Mouse (Mus musculus) cortical plate, adult 2 months (tissue): Measurements from ENCODE around the gene Syne1. TPM values are rescaled to one million over a fixed set of nuclear protein-coding genes. Genes with fewer than 3 reads are reported as not detected.
"Not testable (repeated sequence)": the region's sequence is repeated elsewhere in the genome, so short reads cannot be mapped to it uniquely, and the experiment has no call there.

Experiments used
- H3K27ac ChIP-seq: fragments of 200-500 bp; 2 replicates; pipeline ENCODE4 v1.5.1; 2012; ENCODE audit warnings: low read length, control low read depth, inconsistent platforms; ENCODE audit not compliant: insufficient read depth
- H3K4me1 ChIP-seq: fragments of 200-500 bp; 2 replicates; pipeline ENCODE4 v1.6.1; 2011; ENCODE audit warnings: low read length; ENCODE audit not compliant: control insufficient read depth, insufficient read depth
- H3K4me3 ChIP-seq: fragments of 200-500 bp; 2 replicates; pipeline ENCODE4 v1.5.1; 2011; ENCODE audit warnings: mild to moderate bottlenecking, low read length, control low read depth; ENCODE audit not compliant: insufficient read depth
- CTCF ChIP-seq: fragments of 200-500 bp; IDR thresholded peaks from 2 replicates; pipeline ENCODE4 v1.5.1; 2011; ENCODE audit warnings: mild to moderate bottlenecking, control low read depth, low read length; ENCODE audit not compliant: insufficient read depth; ENCODE audit errors: extremely low read depth
- POLR2A ChIP-seq: fragments of 200-500 bp; IDR thresholded peaks from 2 replicates; pipeline ENCODE4 v1.6.1; 2011; ENCODE audit warnings: mild to moderate bottlenecking, low read length, control low read depth; ENCODE audit not compliant: insufficient read depth; ENCODE audit errors: extremely low read depth
- polyA plus RNA-seq: library from polyadenylated mRNA; depleted of rRNA; stranded (reverse); fragments of >200 nt; gene quantifications from 2 replicates; pipeline ENCODE4 v1.2.3, GENCODE M21; 2012

The Syne1 gene
- polyA plus RNA-seq, 1 experiment = 165 TPM

- Histone ChIP-seq H3K4me3 (no peak overlapping the region), H3K4me1 (peaks cover 2% of the 10 kb centered on the region), H3K27ac (no peak overlapping the region)
- no peak for TF ChIP-seq POLR2A
- no peak for TF ChIP-seq CTCF
These were observed 28.4 kb downstream of the Syne1 start for GRCm38 (mm10) chr10:5522904-5523303.

GRCm38 (mm10) chr10:5522276-5522675, 29.0 kb downstream of the Syne1 start:
- no peak for TF ChIP-seq CTCF
- no peak for TF ChIP-seq POLR2A
- no peak overlapping the region for H3K27ac ChIP-seq
- no peak overlapping the region for H3K4me3 ChIP-seq
- H3K4me1 ChIP-seq = peaks cover 2% of the 10 kb centered on the region

- Histone ChIP-seq H3K27ac (no peak overlapping the region; the same call in 1 of the 2 replicates), H3K4me1 (peaks cover 2% of the 10 kb centered on the region), H3K4me3 (no peak overlapping the region)
- no peak for TF ChIP-seq CTCF
- TF ChIP-seq POLR2A = no peak
These were observed 30.6 kb downstream of the Syne1 start for GRCm38 (mm10) chr10:5520695-5521094.

- Histone ChIP-seq H3K4me3 (no peak overlapping the region), H3K27ac (no peak overlapping the region), H3K4me1 (peaks cover 1% of the 10 kb centered on the region; the same call in 1 of the 2 replicates)
- no peak for TF ChIP-seq POLR2A
- TF ChIP-seq CTCF = no peak
These were observed 36.0 kb downstream of the Syne1 start for GRCm38 (mm10) chr10:5515330-5515729.

GRCm38 (mm10) chr10:5514134-5514533, 37.1 kb downstream of the Syne1 start:
- TF ChIP-seq CTCF (no peak), POLR2A (no peak)
- Histone ChIP-seq H3K27ac (no peak overlapping the region), H3K4me1 (peaks cover 1% of the 10 kb centered on the region; the same call in 1 of the 2 replicates), H3K4me3 (no peak overlapping the region)

- Histone ChIP-seq H3K4me1 (peaks cover 6% of the 10 kb centered on the region), H3K27ac (no peak overlapping the region)
These were observed 39.0 kb downstream of the Syne1 start for GRCm38 (mm10) chr10:5512285-5512684.

GRCm38 (mm10) chr10:5511403-5511802, 39.9 kb downstream of the Syne1 start:
- Histone ChIP-seq H3K4me1 (peaks cover 6% of the 10 kb centered on the region), H3K4me3 (no peak overlapping the region), H3K27ac (no peak overlapping the region)
- TF ChIP-seq CTCF (no peak), POLR2A (no peak)

More at GRCm38 (mm10) chr10:5512285-5512684, 39.0 kb downstream of the Syne1 start:
- H3K4me3 ChIP-seq = no peak overlapping the region
- TF ChIP-seq POLR2A (no peak), CTCF (peak; percentile 34)

- no peak overlapping the region for H3K27ac ChIP-seq
- no peak overlapping the region for H3K4me3 ChIP-seq
- peaks cover 4% of the 10 kb centered on the region; the same call in 1 of the 2 replicates for H3K4me1 ChIP-seq
- TF ChIP-seq CTCF (no peak), POLR2A (no peak)
These were observed 43.8 kb downstream of the Syne1 start for GRCm38 (mm10) chr10:5507478-5507877.

- TF ChIP-seq POLR2A = no peak
- no peak for TF ChIP-seq CTCF
- Histone ChIP-seq H3K4me3 (no peak overlapping the region), H3K4me1 (peaks cover 4% of the 10 kb centered on the region; the same call in 1 of the 2 replicates), H3K27ac (no peak overlapping the region)
These were observed 46.5 kb downstream of the Syne1 start for GRCm38 (mm10) chr10:5504761-5505160.

GRCm38 (mm10) chr10:5503909-5504308, 47.4 kb downstream of the Syne1 start:
- no peak for TF ChIP-seq POLR2A

GRCm38 (mm10) chr10:5499684-5500369, 51.5 kb downstream of the Syne1 start:
- not testable (repeated sequence) for H3K4me3 ChIP-seq, H3K4me1 ChIP-seq, H3K27ac ChIP-seq

More at GRCm38 (mm10) chr10:5503909-5504308, 47.4 kb downstream of the Syne1 start:
- no peak overlapping the region for H3K4me3 ChIP-seq
- H3K27ac ChIP-seq = no peak overlapping the region
- peaks cover 7% of the 10 kb centered on the region; the same call in 1 of the 2 replicates for H3K4me1 ChIP-seq
